Mouse (Mus musculus) adipocyte (in vitro differentiated cells): ENCODE results near the gene Trim11.

ENCODE experiments used
- DNase-seq: peaks from one replicate; pipeline ENCODE4 v3.0.0-alpha.2; 2016; ENCODE audit warnings: low spot score

The Trim11 gene

DNA sequence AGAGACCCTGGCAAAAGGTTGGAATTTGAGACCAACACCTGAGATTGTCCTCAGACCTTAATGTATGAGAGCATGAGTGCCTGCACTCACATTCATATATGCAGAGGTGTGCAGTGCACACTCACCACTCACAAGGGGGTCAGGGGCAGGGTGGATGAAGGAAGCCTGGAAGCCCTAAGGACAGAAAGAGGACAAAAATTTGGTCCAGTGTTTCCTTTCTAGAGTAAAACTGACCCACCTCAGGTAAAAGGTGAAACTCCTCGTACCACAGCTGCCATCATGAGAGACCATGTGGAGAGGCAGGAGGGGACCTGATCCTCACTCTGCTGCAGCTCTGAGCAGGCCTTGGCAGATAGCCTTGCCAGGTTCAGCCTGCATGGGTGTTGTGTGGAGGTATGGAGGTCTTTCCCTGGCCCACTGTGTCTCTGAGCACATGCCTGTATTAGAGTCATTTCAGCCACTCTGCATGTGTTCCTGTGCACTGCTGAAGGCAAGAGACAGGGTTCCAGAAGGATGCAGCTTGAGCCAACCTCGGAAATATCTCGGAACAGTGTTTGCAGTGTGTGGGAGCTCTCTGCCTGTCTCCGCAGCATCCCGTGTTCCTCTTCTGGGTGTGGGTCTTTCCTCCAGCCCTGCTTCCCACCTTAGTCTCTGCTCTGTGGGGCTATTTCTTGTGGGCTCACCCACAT is 20.5 kb upstream of the Trim11 start:
- no peak for DNase-seq

DNA sequence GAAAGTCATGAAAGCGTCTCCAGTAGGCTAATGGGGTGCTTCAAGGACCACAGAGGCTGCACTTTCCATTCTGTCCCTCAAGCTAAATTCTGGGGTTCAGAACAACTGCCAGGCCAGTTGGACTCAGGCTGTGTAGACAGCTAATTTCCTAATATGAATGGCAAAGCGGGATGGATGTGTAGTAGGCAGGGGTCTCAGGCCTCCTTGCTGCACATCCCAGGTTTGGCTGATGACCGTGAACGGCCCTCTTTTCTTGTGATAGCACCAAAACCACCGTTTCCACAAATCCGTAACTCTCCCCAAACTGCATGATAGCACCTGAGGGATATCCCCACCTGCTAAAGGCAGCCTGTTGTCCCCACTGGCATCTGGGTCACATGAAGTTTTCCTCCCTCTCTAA is 19.4 kb upstream of the Trim11 start:
- DNase-seq = no peak

DNA sequence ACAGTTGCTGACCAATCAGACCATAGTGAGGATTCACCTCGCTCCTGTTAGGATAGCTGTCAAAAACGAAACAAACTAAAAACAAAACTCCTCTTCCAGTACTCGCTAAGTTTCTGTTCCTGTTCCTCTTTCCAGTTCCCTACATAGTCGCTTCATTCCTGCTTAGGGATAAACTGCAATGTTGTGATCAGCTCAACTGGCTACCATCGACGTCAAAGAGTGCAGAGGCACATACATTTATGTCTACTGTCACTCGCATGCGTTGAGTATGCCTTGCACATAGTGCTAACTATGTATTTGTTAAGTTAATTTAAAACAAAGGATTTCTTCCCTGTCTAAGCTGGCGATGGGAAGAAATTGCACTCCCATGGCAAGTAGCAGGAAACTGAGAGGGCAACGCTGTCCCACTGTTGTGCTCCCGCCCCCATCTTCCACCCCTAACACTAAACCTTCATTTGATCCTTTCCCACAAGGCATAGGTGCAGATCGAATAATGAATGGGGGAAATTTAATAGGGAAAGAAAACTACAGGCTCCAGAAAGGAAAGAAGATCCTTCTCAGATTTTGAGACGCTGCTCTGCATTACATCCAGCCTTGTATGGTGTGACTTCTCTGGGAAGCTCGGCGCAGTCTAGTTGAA is 18.6 kb upstream of the Trim11 start:
- DNase-seq = no peak

DNA sequence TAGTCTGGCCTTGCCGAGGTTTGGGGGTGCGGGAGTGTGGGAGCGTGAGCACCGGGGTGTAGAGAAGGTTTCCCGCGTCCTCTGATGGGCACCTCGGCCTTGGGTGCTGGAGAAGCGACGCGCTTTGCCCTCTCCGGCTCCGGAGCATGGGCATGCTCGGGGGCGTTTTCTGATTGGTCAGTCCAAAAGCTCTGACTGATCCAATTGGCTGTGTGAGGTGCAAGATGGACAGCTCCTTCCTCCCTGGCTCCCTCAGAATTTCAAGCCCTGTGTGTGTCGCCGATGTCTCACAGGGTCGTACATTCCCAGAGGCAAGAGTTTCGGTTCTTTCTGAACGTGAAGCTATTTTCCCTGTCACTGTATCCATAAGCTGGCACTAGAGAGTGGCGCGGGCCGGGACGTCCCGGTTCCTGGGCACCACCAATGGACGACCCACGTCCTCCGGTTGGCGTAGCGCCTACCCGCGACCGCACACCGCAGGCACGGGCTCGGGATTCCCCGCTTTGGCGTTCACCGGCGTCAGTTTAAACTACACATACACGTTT is 17.9 kb upstream of the Trim11 start:
- peak; percentile 81 for DNase-seq

DNA sequence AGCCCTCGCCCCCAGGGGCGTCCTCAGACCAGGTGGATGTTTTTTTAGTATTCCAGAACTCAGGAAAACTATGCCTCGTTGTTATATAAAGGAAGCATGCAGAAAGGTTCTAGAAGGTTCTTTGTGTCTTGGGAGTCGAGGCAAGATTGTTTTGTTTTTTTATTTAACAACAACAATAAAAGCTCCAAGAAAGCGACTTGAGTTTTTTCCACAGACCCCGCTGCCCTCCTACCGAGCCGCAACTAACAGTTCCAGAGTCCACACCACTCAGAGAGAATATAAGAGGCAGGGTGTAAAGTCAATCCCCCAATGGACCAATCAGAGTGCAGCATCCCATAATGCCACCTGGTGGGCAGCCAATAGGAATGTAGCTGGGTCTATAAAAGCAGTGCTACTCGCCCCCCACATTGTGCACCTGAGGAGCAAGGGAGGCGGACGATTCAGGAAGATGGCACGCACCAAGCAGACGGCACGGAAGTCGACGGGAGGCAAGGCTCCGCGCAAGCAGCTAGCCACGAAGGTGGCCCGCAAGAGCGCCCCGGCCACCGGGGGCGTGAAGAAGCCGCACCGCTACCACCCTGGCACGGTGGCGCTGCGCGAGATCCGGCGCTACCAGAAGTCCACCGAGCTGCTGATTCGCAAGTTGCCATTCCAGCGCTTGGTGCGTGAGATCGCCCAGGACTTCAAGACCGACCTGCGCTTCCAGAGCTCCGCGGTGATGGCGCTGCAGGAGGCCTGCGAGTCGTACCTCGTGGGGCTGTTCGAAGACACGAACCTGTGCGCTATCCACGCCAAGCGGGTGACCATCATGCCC is 16.3 kb upstream of the Trim11 start:
- no peak for DNase-seq

DNA sequence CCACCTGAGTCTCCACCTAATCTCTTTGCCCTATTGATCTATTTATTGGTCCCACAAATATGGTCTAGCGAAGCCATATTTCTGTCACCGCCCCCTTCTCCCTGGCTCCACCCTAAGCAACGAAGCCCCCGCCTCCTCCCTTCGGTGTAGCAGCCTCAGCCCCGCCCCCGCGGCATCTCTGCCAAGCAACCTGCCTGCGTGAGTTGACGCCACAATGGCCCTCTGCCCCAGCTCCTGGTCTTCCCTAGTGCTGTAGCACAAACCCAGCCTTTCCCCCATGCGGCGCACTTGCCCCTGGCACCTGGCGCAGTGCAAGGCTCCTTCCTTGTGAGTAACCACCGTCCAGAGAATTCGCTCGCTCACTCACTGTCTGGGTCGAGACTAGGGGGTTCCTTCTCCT is 14.3 kb upstream of the Trim11 start:
- DNase-seq = no peak

DNA sequence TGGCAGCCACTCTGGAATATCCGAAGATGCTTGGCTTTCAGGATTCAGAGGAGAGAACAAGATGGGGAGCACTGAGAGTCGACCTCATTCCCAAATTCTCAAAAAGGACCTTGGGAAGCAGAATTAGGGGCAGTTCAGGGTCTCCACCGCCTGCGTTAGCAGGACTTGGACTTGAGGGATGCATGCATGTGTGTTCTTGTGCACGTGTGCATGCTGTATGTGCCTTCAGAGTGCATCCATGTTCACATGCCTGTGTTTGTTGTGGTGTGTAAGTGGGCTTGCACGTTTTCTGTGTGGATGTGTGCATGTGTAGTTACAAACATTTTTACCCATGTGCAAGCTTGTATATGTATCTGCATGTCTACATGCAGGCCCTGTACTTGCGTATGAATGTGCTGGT is 13.7 kb upstream of the Trim11 start:
- no peak for DNase-seq

DNA sequence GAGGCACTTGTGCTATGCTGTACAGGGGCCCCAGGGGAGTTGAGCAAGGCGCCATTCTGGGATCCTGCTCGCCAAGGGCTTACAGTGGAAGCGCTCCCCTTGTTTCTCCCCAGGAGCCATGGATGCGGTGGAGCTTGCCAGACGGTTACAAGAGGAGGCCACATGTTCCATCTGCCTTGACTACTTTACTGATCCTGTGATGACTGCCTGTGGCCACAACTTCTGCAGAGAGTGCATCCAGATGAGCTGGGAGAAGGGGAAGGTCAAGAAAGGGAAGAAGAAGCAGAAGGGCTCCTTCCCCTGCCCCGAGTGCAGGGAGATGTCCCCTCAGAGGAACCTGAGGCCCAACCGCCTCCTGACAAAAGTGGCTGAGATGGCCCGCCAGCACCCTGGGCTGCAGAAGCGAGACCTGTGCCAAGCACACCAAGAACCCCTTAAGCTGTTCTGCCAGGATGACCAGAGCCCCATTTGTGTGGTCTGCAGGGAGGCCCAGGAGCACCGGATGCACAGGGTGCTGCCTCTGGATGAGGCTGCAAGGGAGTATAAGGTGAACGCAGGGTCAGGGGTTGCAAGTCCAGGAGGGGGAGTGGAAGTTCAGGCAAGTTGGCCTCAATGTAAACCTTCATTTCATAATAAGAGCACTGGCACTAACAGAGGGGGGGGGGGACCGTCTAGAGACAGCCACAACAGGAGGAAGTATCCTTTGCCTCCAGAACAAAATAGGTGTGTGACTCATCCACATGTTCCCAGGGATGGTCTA is 12.7 kb upstream of the Trim11 start:
- DNase-seq = no peak

DNA sequence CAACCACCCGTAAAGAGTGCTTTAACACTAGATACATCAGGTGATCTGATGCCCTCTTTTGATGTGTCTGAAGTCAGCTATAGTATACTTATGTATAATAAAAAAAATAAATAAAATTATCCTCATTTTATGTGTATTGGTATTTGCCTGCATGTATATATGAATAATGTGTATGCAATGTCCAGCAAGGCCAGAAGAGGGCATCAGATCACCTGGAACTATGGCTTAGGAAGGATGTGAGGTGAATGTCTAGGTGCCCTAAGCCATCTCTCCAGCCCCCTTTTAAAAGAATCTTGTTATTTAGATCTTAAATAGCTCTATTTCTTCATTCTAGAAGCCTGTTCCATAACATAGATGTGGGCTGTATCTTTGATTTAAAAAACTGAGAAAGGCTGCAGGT is 10.5 kb upstream of the Trim11 start:
- DNase-seq = no peak

DNA sequence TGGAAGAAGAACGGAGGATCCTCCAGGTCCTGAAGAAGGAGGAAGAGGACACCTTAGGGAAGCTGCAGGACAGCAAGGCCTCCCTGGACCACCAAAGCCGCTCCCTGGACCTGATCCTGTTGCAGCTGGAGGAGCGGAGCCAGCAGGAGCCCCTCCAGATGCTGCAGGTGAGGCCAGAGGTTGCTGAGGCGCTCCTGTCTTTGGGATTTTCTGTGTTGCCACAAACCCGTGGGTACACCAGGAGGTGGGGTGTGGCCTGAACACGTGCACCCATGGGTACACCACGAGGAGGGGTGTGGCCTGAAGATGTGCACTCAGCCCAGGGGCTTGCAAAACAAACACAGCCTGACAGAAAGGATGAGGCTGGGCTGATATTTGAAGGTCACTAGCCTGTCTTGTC is 9.3 kb upstream of the Trim11 start:
- DNase-seq = no peak

DNA sequence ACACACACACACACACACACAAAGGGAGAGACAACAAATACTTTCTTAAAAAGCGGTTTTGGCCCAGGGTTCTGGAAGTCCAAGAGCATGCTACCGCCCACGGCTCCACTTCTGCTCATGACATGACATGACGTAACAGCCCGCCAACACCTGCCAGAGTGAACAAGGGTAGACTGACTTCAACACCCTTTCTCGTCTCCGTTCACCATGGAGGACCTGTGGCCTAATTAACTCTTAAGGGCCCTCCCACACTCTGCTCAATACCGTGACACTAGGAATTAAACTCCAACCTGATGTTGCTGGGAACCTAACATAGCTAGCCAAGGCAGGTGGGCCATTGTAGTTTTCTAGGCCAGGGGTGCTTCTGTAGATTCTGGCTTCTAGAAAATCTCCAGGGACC is 8.9 kb upstream of the Trim11 start:
- no peak for DNase-seq

DNA sequence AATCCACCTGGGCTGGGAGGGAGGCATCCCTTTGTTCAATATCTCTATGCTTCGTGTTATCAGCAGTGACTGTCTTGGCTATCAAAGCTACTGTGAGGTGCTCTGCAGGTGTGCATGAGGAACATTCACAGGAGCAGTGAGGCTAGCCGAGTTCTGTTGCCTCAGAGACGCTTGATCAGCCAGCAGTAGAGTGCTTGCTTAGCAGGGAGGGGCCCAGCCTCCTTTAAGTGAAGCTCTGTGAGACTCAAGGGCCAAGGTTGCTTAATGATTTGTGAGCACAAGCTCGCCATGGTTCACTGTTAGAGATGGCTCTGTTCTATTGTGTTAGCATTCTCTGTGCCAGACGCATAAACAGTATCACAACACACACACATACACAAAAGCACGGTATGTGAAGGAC is 8.2 kb upstream of the Trim11 start:
- no peak for DNase-seq

DNA sequence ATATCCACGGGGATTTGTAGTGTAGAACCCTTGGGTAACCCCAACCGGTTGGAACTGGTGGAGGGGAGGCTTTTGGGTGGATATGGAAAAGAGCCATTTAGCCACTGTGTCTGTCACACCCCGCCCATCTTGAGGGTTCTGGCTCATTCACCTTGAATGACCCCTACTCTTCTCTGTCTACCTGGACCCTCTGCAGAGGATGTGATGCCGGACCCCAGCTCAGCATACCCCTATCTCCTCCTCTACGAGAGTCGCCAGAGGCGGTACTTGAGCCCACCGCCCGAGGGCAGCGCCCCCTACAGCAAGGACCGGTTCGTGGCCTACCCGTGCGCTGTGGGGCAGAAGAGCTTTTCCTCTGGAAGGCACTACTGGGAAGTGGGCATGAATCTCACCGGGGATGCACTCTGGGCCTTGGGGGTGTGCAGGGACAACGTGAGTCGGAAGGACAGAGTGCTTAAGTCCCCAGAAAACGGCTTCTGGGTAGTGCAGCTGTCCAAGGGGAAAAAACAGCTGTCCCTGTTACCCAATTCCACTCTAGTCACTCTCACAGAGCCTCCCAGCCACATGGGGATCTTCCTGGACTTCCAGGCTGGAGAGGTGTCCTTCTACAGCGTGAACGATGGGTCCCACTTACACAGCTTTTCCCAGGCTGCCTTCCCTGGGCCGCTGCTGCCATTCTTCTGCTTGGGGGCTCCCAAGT is 6.9 kb upstream of the Trim11 start:
- no peak for DNase-seq

DNA sequence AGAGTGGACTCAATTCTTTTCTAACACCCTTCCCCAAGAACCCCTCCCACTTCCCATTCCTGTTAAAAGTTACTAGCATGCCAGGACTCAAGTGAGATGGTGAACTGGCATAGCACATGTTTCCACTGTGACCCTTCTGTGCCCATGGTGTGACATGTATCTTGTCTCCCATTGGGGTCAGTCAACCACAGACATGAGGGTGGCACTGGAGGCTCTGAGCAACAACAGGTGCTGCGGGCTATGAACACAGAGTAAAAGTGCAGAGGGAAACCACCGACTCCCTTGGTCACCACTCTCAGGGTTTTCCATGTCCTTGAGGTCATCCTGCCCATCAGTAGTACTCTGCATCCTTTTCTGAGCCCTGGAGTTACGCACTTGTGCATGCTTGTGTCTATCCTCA is 6.1 kb upstream of the Trim11 start:
- DNase-seq = no peak

DNA sequence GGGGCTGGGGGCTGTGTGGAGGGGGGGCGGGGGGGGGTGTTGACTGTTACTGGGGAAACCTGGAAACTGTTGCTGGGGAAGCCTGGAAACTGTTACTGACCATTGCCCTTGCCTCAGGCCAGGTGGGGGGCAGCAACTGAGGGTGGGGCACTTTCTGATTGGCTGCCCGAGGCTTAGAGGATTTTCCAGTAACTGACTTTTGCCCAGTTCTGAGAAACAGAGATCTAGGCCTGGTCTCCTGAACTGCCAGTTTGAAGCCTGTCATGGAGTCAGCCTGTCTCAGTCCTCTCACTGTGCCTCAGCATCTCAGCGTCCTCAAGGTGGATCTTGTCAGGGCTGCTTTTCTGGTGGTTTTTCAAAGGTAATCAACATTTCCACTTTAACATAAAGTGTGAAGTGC is 3.5 kb upstream of the Trim11 start:
- DNase-seq = no peak

DNA sequence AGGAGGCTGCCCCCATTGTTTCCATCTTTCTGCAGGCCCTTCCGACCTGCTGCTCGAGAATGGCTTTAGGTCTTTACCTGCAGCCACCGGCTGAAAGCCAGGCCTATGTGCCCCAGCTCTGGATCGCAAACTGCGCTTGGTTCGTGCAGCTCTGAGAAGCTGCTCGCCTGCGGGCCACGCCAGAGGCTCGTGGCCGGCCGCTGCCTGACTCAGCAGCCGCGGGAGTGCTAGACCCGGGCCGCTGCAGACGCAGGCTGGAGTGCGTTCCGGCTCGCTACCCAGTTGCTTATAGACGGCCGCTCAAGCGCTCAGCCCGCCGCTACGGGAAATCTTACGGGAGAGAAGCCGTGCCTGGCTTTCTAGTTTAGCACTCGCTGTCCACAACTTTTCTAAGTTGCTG is 743 bp upstream of the Trim11 start:
- DNase-seq = peak; percentile 21

DNA sequence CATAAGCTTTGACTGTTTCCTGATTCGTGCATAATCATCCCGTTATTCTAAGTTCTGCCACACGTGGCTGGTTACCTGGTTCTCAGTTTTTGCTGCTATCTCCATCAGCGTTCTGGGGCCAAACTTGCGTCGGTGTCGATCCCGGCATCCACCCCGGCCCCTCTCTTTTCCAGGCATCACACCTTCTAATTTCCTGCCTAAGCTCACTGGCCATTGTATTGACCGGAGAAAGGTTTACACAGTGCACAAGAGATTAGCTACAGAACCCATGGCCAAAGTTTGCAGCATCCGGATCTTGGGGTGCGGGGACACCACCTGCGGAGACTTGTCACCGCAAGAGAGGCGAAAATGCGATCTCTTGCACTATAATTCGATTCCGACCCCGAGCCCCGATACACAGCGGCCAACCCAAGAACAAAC is 276 bp upstream of the Trim11 start:
- DNase-seq = no peak

DNA sequence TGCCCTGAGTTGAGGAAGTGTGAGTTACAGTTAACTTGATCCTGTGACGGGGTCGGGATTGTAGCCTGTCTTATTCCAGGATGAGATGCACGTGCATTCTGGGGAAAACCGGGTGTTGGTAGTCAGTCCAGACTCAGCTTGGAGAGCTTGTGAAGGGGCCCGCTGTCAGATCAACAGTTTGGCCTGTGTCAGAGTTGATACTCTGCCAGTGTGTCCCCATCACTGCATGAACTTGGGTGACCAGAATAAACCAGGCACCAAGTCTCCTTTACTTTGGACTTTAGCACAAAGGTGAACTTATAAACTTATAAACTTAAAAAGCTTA is 775 bp downstream of the Trim11 start:
- peak; percentile 48 for DNase-seq

DNA sequence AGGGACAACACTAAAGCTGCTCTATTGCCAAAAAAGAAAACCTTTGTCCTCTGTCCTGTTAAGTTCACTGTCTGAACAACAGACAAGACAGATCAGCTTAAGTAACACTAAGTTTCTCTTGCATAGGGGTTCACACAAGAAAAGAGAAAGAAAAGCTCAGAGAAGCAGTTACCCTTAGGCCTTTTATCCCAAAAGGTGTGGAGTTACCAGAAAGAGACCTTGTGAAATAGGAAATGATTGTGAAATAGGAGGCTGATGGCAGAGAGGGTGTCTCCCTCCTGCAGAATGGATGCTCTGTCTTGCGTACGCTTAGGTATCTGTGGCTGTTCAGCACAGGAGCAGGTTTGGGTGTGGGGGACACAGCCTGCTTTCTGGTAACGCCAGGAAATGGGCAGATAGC is 1.3 kb downstream of the Trim11 start:
- DNase-seq = peak; percentile 28

DNA sequence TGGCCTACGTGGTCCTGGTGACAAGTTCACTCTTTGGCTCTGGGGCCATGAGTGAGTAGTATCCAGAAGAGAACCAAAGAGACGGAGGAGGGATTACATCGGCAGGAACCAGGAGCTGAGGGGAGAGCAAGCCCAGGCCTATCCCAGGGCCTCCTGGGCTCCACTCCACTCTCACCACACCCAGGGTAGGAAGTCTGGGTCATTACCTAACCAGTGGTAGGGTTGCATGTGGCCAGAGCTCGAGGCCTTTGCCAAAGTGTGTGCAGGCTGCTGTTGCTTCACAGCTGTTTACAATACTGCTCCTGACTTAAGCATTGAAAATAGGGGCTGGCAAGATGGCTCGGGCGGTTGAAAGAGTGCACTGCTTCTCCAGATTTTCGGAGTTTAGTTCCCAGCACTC is 1.8 kb downstream of the Trim11 start:
- peak; percentile 84 for DNase-seq

DNA sequence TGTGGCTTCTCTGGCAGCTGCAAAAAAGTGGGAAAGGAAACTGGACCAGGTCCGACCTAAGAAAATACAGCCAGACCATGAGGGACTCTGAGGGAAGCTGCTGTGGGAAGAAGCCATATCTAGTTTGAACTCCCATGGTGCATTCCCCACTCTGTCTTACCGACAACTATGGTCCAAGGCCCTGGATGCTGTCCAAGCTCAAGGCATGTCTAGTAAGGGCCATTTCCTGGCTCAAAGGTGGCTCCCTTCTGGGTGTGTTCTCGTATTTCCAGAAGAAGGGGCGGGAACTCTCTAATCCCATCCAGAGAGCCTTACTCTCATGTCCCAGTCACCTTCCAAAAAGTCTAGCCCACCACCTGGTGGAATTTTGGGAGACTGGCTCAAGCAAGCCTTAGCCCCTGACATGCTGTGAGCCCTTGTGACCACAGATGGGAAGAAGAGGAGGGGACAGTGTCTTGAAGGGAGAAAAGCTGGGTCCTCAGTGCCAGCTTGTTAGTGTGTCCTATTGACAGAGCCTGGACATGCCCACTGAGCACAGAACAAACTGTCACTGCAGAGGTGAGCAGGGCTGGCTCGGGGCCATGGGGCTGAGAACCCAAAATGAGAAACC is 2.6 kb downstream of the Trim11 start:
- peak; percentile 19 for DNase-seq
